ENCODE assay signal across 19 mouse cellular contexts in genomic region chr2:172815146-172815545, GRCm38 (mm10).
DNase-seq lines count a peak whose midpoint lies in the region; ATAC-seq and TF ChIP-seq lines count a peak whose summit lies in the region.
"Had no signal": no experiment of that assay in that cellular context is flagged by ENCODE, and none has a peak within 500 bp of the region (broad histone marks: within the 10 kb centered on the region; RNA-seq: fewer than 3 reads in every experiment).

No protein-coding gene starts in this region.

- no peak for ATAC-seq in liver, embryonic 14.5 days (ENCODE audit: insufficient read depth)
- no peak for ATAC-seq in liver, embryonic 12.5 days
- no peak for ATAC-seq in cerebellum, adult (ENCODE audit: insufficient number of reproducible peaks, low FRiP score, low TSS enrichment)
- ATAC-seq: activated CD4-positive, CD25-positive, alpha-beta regulatory T cell, adult 4 months; forebrain, embryonic 16.5 days had no signal

- no peak for TF ChIP-seq EP300 in liver, embryonic 14.5 days (IDR thresholded peaks at IDR 0.05; ENCODE audit: low read depth)

- WGBS in liver, embryonic 14.5 days (ENCODE audit: insufficient replicate concordance), result 87% methylated on average over 7 of the region's 7 CpGs
- WGBS in liver, embryonic 12.5 days (ENCODE audit: insufficient replicate concordance), result 93% methylated on average over 7 of the region's 7 CpGs
- 97% methylated on average over 7 of the region's 7 CpGs for WGBS in thymus, adult 2 months

- H3K4me1 ChIP-seq in liver, embryonic 14.5 days (replicated peaks; ENCODE audit: control insufficient read depth in 2 of 2, insufficient read depth in 2 of 2, low read length in 1 of 2), result no peaks in the 10 kb centered on the region
- H3K4me1 ChIP-seq in liver, embryonic 12.5 days, result no peaks in the 10 kb centered on the region
- peaks cover 30% of the 10 kb centered on the region for H3K4me1 ChIP-seq in thymus, adult 2 months (replicated peaks; ENCODE audit: control insufficient read depth, insufficient read depth, low read length)
- H3K4me1 ChIP-seq: heart, embryonic 15.5 days had no signal

- H3K9ac ChIP-seq in liver, embryonic 14.5 days (replicated peaks), result no peak overlapping the region
- H3K9ac ChIP-seq in liver, embryonic 12.5 days, result no peak overlapping the region
- H3K9ac ChIP-seq: heart, embryonic 15.5 days; hindbrain, embryonic 14.5 days had no signal

- no peaks in the 10 kb centered on the region for H3K9me3 ChIP-seq in liver, embryonic 14.5 days (ENCODE audit: control insufficient read depth, low read length)
- H3K9me3 ChIP-seq in liver, embryonic 12.5 days (replicated peaks), result peaks cover 7% of the 10 kb centered on the region
- H3K9me3 ChIP-seq: heart, embryonic 15.5 days had no signal

- H3K27me3 ChIP-seq in liver, embryonic 14.5 days (ENCODE audit: control insufficient read depth, insufficient read depth, low read length), result no peaks in the 10 kb centered on the region
- no peaks in the 10 kb centered on the region for H3K27me3 ChIP-seq in liver, embryonic 12.5 days (replicated peaks)
- no peaks in the 10 kb centered on the region for H3K27me3 ChIP-seq in thymus, adult 2 months (ENCODE audit: control insufficient read depth, insufficient read depth, low read length)

- H3K4me3 ChIP-seq in liver, embryonic 14.5 days (ENCODE audit: insufficient read depth in 1 of 2, low read depth in 2 of 2, low read length in 2 of 2), result no peak overlapping the region
- no peak overlapping the region for H3K4me3 ChIP-seq in liver, embryonic 12.5 days
- no peak overlapping the region for H3K4me3 ChIP-seq in thymus, adult 2 months (ENCODE audit: control insufficient read depth, insufficient read depth, low read length)
- H3K4me3 ChIP-seq: embryonic facial prominence, embryonic 10.5 days; heart, adult 2 months; heart, embryonic 15.5 days had no signal

- no peaks in the 10 kb centered on the region for H3K36me3 ChIP-seq in liver, embryonic 14.5 days (replicated peaks; ENCODE audit: control insufficient read depth, insufficient read depth, low read depth)
- no peaks in the 10 kb centered on the region for H3K36me3 ChIP-seq in liver, embryonic 12.5 days
- H3K36me3 ChIP-seq in thymus, adult 2 months (ENCODE audit: control insufficient read depth, insufficient read depth, low read length), result no peaks in the 10 kb centered on the region
- H3K36me3 ChIP-seq: embryonic facial prominence, embryonic 10.5 days; G1E; heart, embryonic 15.5 days had no signal

- TF ChIP-seq POLR2A in thymus, adult 2 months (IDR thresholded peaks at IDR 0.05; ENCODE audit: control insufficient read depth, extremely low read depth, insufficient read depth, low read length, poor library complexity), result no peak
- TF ChIP-seq POLR2A in brain, embryonic 14.5 days (IDR thresholded peaks at IDR 0.05; ENCODE audit: borderline replicate concordance, extremely low read depth, insufficient read depth, insufficient read length, poor library complexity, severe bottlenecking), result no peak

- TF ChIP-seq CTCF in liver, embryonic 14.5 days (IDR thresholded peaks at IDR 0.05; ENCODE audit: low read depth), result peak; percentile 41; the same call in 1 of the 2 replicates
- 0 out of 2 replicates have a peak, but pooled peaks have one; percentile 15 for TF ChIP-seq CTCF in thymus, adult 2 months (IDR thresholded peaks at IDR 0.05; ENCODE audit: borderline replicate concordance, control insufficient read depth, extremely low read depth, insufficient read depth, low read length, poor library complexity)
- 0 out of 2 replicates have a peak, but pooled peaks have one; percentile 9 for TF ChIP-seq CTCF in brain, embryonic 14.5 days (IDR thresholded peaks at IDR 0.05; ENCODE audit: borderline replicate concordance, extremely low read depth, insufficient read depth, insufficient read length)

- no peak for DNase-seq in liver, embryonic 14.5 days (ENCODE audit: low read depth in 3 of 3, low spot score in 3 of 3)
- DNase-seq in thymus, adult 2 months, result no peak
- DNase-seq in thymus, postnatal 10 days (ENCODE audit: low spot score in 2 of 2), result no peak
- no peak for DNase-seq in brain, embryonic 14.5 days (ENCODE audit: low read depth)
- DNase-seq: adrenal gland, postnatal 14 days; cerebellum, adult 2 months; cerebellum, postnatal 10 days; gastrocnemius, postnatal 14 days; heart, adult 2 months; heart, postnatal 14 days had no signal

- no peak overlapping the region for H3K27ac ChIP-seq in liver, embryonic 14.5 days
- H3K27ac ChIP-seq in liver, embryonic 12.5 days, result no peak overlapping the region
- H3K27ac ChIP-seq in thymus, adult 2 months (ENCODE audit: control insufficient read depth, insufficient read depth, low read length), result no peak overlapping the region
- H3K27ac ChIP-seq: embryonic facial prominence, embryonic 10.5 days; heart, adult 2 months; heart, embryonic 15.5 days; hindbrain, embryonic 14.5 days had no signal

- no peak overlapping the region for H3K4me2 ChIP-seq in liver, embryonic 14.5 days (ENCODE audit: low read depth)
- no peak overlapping the region for H3K4me2 ChIP-seq in liver, embryonic 12.5 days
- H3K4me2 ChIP-seq: heart, embryonic 11.5 days; heart, embryonic 15.5 days; hindbrain, embryonic 14.5 days had no signal
